Mouse (Mus musculus) heart, embryonic 14.5 days (tissue): Measurements from ENCODE around the gene Lbhd2. TPM values are rescaled to one million over a fixed set of nuclear protein-coding genes. Genes with fewer than 3 reads are reported as not detected.

Experiments
- ATAC-seq: fragments of 200-750 bp; cut with Nextera tagmentation; 2 replicates; pipeline ENCODE4 v1.8.0; 2017; ENCODE audit warnings: low read depth, moderate TSS enrichment; ENCODE audit not compliant: insufficient number of reproducible peaks, insufficient read depth, low FRiP score
- H3K27ac ChIP-seq, 2 experiments: fragments of 200-500 bp in 1 of 2; fragments of 300-500 bp in 1 of 2; sonication (generic) in 1 of 2; replicated peaks in 1 of 2; 2 replicates each; pipeline ENCODE4 v1.5.1; 2012 to 2014; ENCODE audit warnings: low read depth in 2 of 2, low read length in 2 of 2, control low read depth in 1 of 2, mild to moderate bottlenecking in 1 of 2, mixed read lengths in 1 of 2; ENCODE audit not compliant: control insufficient read depth in 1 of 2, insufficient read depth in 1 of 2
- H3K27me3 ChIP-seq: fragments of 300-500 bp; sonication (generic); 2 replicates; pipeline ENCODE4 v1.6.1; 2014; ENCODE audit warnings: mild to moderate bottlenecking, low read length, control low read depth; ENCODE audit not compliant: control insufficient read depth, insufficient read depth
- H3K36me3 ChIP-seq: fragments of 300-500 bp; sonication (generic); 2 replicates; pipeline ENCODE4 v1.6.1; 2014; ENCODE audit warnings: mild to moderate bottlenecking, control low read depth, low read length, mixed read lengths; ENCODE audit not compliant: control insufficient read depth, insufficient read depth
- H3K4me1 ChIP-seq, 2 experiments: fragments of 200-500 bp in 1 of 2; fragments of 300-500 bp in 1 of 2; sonication (generic) in 1 of 2; 2 replicates each; pipeline ENCODE4 v1.6.1; 2012 to 2014; ENCODE audit warnings: low read length in 2 of 2, control low read depth in 1 of 2, mixed read lengths in 1 of 2; ENCODE audit not compliant: control insufficient read depth in 2 of 2, insufficient read depth in 2 of 2
- H3K4me2 ChIP-seq: fragments of 300-500 bp; sonication (generic); 2 replicates; pipeline ENCODE4 v1.6.1; 2014; ENCODE audit warnings: mild to moderate bottlenecking, low read length
- H3K4me3 ChIP-seq, 2 experiments: fragments of 200-500 bp in 1 of 2; fragments of 300-500 bp in 1 of 2; sonication (generic) in 1 of 2; 2 replicates each; pipeline ENCODE4 v1.5.1; 2012 to 2014; ENCODE audit warnings: low read length in 2 of 2, mild to moderate bottlenecking in 2 of 2, control low read depth in 1 of 2, low read depth in 1 of 2, moderate library complexity in 1 of 2; ENCODE audit not compliant: control insufficient read depth in 1 of 2, insufficient read depth in 1 of 2
- H3K9ac ChIP-seq: fragments of 300-500 bp; sonication (generic); 2 replicates; pipeline ENCODE4 v1.6.1; 2014; ENCODE audit warnings: mild to moderate bottlenecking, low read length
- H3K9me3 ChIP-seq: fragments of 300-500 bp; sonication (generic); 2 replicates; pipeline ENCODE4 v1.6.1; 2016; ENCODE audit warnings: low read length, control low read depth; ENCODE audit not compliant: control insufficient read depth
- WGBS: fragments of 180-500 bp; shearing (Covaris S2); extraction: QIAGEN DNeasy Blood & Tissue Kit; methylation state at CpG from one replicate; pipeline ENCODE4 v1.1.7; 2014; 5-methylcytosine and 5-hydroxymethylcytosine counted together
- polyA plus RNA-seq: library from polyadenylated mRNA; unstranded; fragments of >200 nt; fragmentation: Nextera tagmentation; extraction: Ambion mirVana; gene quantifications from 2 replicates; pipeline ENCODE4 v1.2.1, GENCODE M21; 2014

The Lbhd2 gene
- polyA plus RNA-seq, 1 experiment from 2014 or later = 1.2 TPM

GRCm38 (mm10) chr12:111454543-111455280 lies 48.1 kb downstream of the Lbhd2 start:
- Histone ChIP-seq H3K27me3 (peaks cover 63% of the 10 kb centered on the region), H3K27ac (no peak overlapping the region), H3K4me2 (no peak overlapping the region), H3K4me1 (peaks cover 18 to 24% of the 10 kb centered on the region in 2 experiments), H3K36me3 (no peaks in the 10 kb centered on the region), H3K9me3 (no peaks in the 10 kb centered on the region), H3K4me3 (no peak overlapping the region), H3K9ac (no peak overlapping the region)
- WGBS = 52% methylated on average over 10 of the region's 10 CpGs
- no peak for ATAC-seq

DNA sequence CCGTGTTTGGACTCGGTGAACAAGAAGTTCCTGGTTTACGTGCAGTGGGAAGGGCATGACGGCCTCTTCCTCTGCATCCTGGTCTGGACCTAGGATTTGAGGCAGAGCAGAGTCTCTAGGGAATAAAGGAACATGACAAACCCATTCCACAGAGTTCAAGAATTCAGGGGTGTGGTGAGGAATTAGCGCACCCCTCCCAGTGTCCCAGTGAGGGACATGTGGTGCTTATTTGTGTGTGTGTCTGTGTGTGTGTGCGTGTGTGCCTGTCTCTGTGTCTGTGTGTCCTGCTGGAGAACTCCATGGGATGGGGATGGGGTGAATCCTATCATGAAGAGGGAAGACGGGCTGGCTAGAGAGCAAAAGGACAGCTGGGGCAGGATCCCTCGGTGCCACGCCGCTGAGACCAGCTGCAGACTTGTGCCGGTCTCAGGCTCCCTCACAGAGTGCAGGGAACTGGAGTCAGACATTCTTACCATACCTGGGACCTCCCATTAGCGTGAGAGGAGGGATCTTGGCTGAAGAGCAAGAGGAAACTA lies 48.8 kb downstream of the Lbhd2 start:
- H3K36me3 ChIP-seq = no peaks in the 10 kb centered on the region
- H3K9me3 ChIP-seq = no peaks in the 10 kb centered on the region
- peaks cover 11 to 18% of the 10 kb centered on the region in 2 experiments; a peak in 3 of 4 replicates for H3K4me1 ChIP-seq
- no peak overlapping the region for H3K4me2 ChIP-seq
- peaks cover 57% of the 10 kb centered on the region for H3K27me3 ChIP-seq
- H3K27ac ChIP-seq = no peak overlapping the region
- 53% methylated on average over 12 of the region's 12 CpGs for WGBS
- no peak overlapping the region for H3K9ac ChIP-seq
- ATAC-seq = no peak
- H3K4me3 ChIP-seq = no peak overlapping the region

DNA sequence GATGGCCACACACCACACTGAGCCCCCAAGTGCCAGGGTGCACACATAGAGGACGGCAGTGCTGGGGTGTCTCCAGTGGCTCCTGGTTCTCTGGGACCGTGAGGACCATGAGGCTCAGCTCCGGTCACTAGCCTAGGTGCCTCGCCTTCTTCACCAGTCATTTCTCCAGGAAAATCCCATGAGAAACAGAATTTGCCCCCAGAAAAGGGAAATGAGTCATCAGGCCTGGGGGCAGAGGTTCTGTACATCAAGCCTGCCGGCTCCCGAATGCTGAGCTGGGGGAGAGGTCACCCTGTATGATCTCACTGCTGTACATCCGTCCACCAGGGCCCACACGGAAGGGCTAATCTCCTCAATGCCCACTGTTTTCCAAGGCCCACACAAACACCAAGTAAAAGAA lies 49.3 kb downstream of the Lbhd2 start:
- ATAC-seq = no peak
- H3K9ac ChIP-seq = no peak overlapping the region
- 60% methylated on average over 8 of the region's 8 CpGs for WGBS
- no peak overlapping the region for H3K4me3 ChIP-seq
- no peak overlapping the region for H3K4me2 ChIP-seq
- peaks cover 6 to 15% of the 10 kb centered on the region in 2 experiments; a peak in 3 of 4 replicates for H3K4me1 ChIP-seq
- no peak overlapping the region for H3K27ac ChIP-seq
- no peaks in the 10 kb centered on the region for H3K36me3 ChIP-seq
- H3K9me3 ChIP-seq = no peaks in the 10 kb centered on the region
- peaks cover 54% of the 10 kb centered on the region for H3K27me3 ChIP-seq

- Histone ChIP-seq H3K4me2 (no peak overlapping the region), H3K4me3 (no peak overlapping the region), H3K27me3 (peaks cover 40% of the 10 kb centered on the region), H3K9me3 (no peaks in the 10 kb centered on the region), H3K4me1 (peaks cover 9 to 21% of the 10 kb centered on the region in 2 experiments), H3K9ac (no peak overlapping the region), H3K27ac (no peak overlapping the region), H3K36me3 (no peaks in the 10 kb centered on the region)
- 94% methylated on average over 1 of the region's 1 CpGs for WGBS
- ATAC-seq = no peak
Observed at GRCm38 (mm10) chr12:111457742-111458141, 51.1 kb downstream of the Lbhd2 start.

Other genes with a start within 250 kb of the Lbhd2 start
- gene Traf3, start 240.4 kb upstream of the Lbhd2 start, polyA plus RNA-seq = 6.0 and 7.0 TPM in 2 replicates
- not detected in 2 replicates for gene 4930595D18Rik, start 222.3 kb upstream of the Lbhd2 start, polyA plus RNA-seq
- 1.4 and 2.0 TPM in 2 replicates for gene Amn, start 135.7 kb upstream of the Lbhd2 start, polyA plus RNA-seq
- gene Cdc42bpb, start 29.1 kb upstream of the Lbhd2 start, polyA plus RNA-seq = 27.0 and 28.9 TPM in 2 replicates
- 8.1 and 9.4 TPM in 2 replicates for gene Exoc3l4, start 10.2 kb downstream of the Lbhd2 start, polyA plus RNA-seq
- 5.5 and 6.9 TPM in 2 replicates for gene Tnfaip2, start 35.7 kb downstream of the Lbhd2 start, polyA plus RNA-seq
- 1.1 and 1.4 TPM in 2 replicates for gene Gm266, start 79.0 kb downstream of the Lbhd2 start, polyA plus RNA-seq
- gene Eif5, start 131.2 kb downstream of the Lbhd2 start, polyA plus RNA-seq = 364 and 377 TPM in 2 replicates
- gene Mark3, start 167.7 kb downstream of the Lbhd2 start, polyA plus RNA-seq = 50.6 and 50.8 TPM in 2 replicates